ENCODE assay signal across 34 mouse cellular contexts in the genomic region with DNA sequence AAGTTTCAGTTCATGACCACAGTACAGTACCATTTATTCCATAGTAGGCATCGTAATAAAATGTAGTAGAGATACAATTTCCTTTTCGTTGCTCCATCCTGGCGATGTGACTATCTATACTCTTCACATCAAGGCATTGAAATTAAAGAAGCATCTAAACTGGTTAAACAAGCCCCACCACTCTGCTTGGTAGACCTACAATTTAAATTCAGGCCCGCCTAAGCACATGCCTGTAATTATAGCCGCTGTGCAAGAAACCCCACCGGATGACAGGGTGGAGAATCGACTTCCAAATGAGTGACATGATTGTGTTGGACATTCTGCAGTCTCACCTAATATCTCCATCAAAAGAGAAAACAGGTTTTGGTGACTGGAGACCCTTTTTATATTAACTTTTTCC. TPM values are rescaled to one million over a fixed set of nuclear protein-coding genes. Genes with fewer than 3 reads are reported as not detected.
"Had no signal": no experiment of that assay in that cellular context is flagged by ENCODE, and none has a peak within 500 bp of the region (broad histone marks: within the 10 kb centered on the region; RNA-seq: fewer than 3 reads in every experiment).

No protein-coding gene starts in this region.

- H3K4me3 ChIP-seq: heart, adult 2 months; heart, embryonic 13.5 days; heart, embryonic 15.5 days; hindbrain, embryonic 13.5 days; hindbrain, embryonic 15.5 days; kidney, embryonic 15.5 days; limb, embryonic 12.5 days; limb, embryonic 15.5 days; liver, embryonic 12.5 days had no signal

- H3K9ac ChIP-seq: heart, embryonic 13.5 days; heart, embryonic 15.5 days; hindbrain, embryonic 13.5 days; hindbrain, embryonic 15.5 days; kidney, embryonic 15.5 days; limb, embryonic 12.5 days; limb, embryonic 15.5 days; liver, embryonic 12.5 days; liver, embryonic 14.5 days had no signal

- DNase-seq: gastrocnemius, postnatal 14 days; gastrocnemius, postnatal 36 days; heart, adult 11 months; heart, adult 2 months; heart, postnatal 14 days; heart, postnatal 36 days; kidney, adult 11 months; kidney, adult 2 months; kidney, adult 9 months; kidney, postnatal 14 days; kidney, postnatal 36 days; layer of hippocampus, adult 9-11 months; layer of hippocampus, postnatal 36 days; left cerebral cortex, postnatal 4 days had no signal

- H3K9me3 ChIP-seq: heart, embryonic 13.5 days; heart, embryonic 15.5 days; hindbrain, embryonic 13.5 days; hindbrain, embryonic 15.5 days; kidney, embryonic 15.5 days; limb, embryonic 12.5 days; limb, embryonic 15.5 days; liver, embryonic 12.5 days had no signal

- ATAC-seq: hindbrain, postnatal 0 days; intestine, embryonic 16.5 days; liver, embryonic 12.5 days had no signal

- H3K4me2 ChIP-seq: heart, embryonic 11.5 days; heart, embryonic 13.5 days; heart, embryonic 15.5 days; hindbrain, embryonic 13.5 days; hindbrain, embryonic 15.5 days; kidney, embryonic 15.5 days; limb, embryonic 12.5 days; limb, embryonic 15.5 days; liver, embryonic 12.5 days had no signal

- H3K27me3 ChIP-seq: heart, embryonic 13.5 days; heart, embryonic 15.5 days; hindbrain, embryonic 13.5 days; hindbrain, embryonic 15.5 days; kidney, embryonic 15.5 days; limb, embryonic 12.5 days; limb, embryonic 15.5 days; liver, embryonic 12.5 days had no signal

- H3K4me1 ChIP-seq: heart, embryonic 13.5 days; heart, embryonic 15.5 days; hindbrain, embryonic 13.5 days; hindbrain, embryonic 15.5 days; kidney, embryonic 15.5 days; limb, embryonic 12.5 days; limb, embryonic 15.5 days; liver, embryonic 12.5 days had no signal

- H3K36me3 ChIP-seq: heart, embryonic 13.5 days; heart, embryonic 15.5 days; hindbrain, embryonic 13.5 days; hindbrain, embryonic 15.5 days; kidney, embryonic 15.5 days; limb, embryonic 12.5 days; limb, embryonic 15.5 days; liver, embryonic 12.5 days had no signal

- H3K27ac ChIP-seq: heart, adult 2 months; heart, embryonic 13.5 days; heart, embryonic 15.5 days; hindbrain, embryonic 13.5 days; hindbrain, embryonic 15.5 days; hindbrain, postnatal 0 days; kidney, embryonic 15.5 days; kidney, postnatal 0 days; limb, embryonic 12.5 days; liver, embryonic 12.5 days; liver, embryonic 14.5 days had no signal

RNA-seq across cellular contexts. Expression of gene Lipm, which starts 1.2 kb away (rescaled TPM):
- polyA plus RNA-seq: gonadal fat pad, adult 2 months; heart, adult 2 months; heart, embryonic 11.5 days; heart, embryonic 13.5 days; heart, postnatal 0 days; hindbrain, embryonic 11.5 days; hindbrain, embryonic 13.5 days; hindbrain, embryonic 15.5 days; hindbrain, postnatal 0 days; intestine, embryonic 14.5 days; intestine, embryonic 16.5 days; kidney, adult 2 months; kidney, embryonic 15.5 days; kidney, postnatal 0 days; large intestine, adult 2 months; liver, adult 2 months; liver, embryonic 12.5 days; liver, embryonic 14.5 days; liver, embryonic 16.5 days had no signal

RNA-seq across cellular contexts. Expression of gene Lipn, which starts 34.7 kb away (rescaled TPM):
- polyA plus RNA-seq: gonadal fat pad, adult 2 months; heart, adult 2 months; heart, embryonic 11.5 days; heart, embryonic 13.5 days; heart, embryonic 15.5 days; heart, postnatal 0 days; hindbrain, embryonic 11.5 days; hindbrain, embryonic 13.5 days; hindbrain, embryonic 15.5 days; hindbrain, postnatal 0 days; intestine, embryonic 16.5 days; kidney, adult 2 months; kidney, embryonic 15.5 days; kidney, postnatal 0 days; large intestine, adult 2 months; limb, embryonic 12.5 days; limb, embryonic 15.5 days; liver, adult 2 months; liver, embryonic 12.5 days; liver, embryonic 14.5 days; liver, embryonic 16.5 days had no signal
